Mouse (Mus musculus) activated CD4-positive, CD25-positive, alpha-beta regulatory T cell, adult 4 months (primary cell): ENCODE results near the gene Abr. TPM values are rescaled to one million over a fixed set of nuclear protein-coding genes. Genes with fewer than 3 reads are reported as not detected.

Experiments used
- ATAC-seq: one replicate; pipeline ENCODE4 v1.8.0; 2017
- polyA plus RNA-seq, 2 experiments: library from polyadenylated mRNA; unstranded; fragments of 100-300 nt; shearing (Covaris generic); gene quantifications; one replicate each; pipeline ENCODE4 v1.2.1; 2017

The Abr gene
- polyA plus RNA-seq, 2 experiments from 2014 or later: 14.4 to 14.8 TPM

- ATAC-seq: no peak
Measured at GRCm38 (mm10) chr11:76569436-76569835, 52.7 kb downstream of the Abr start.

DNA sequence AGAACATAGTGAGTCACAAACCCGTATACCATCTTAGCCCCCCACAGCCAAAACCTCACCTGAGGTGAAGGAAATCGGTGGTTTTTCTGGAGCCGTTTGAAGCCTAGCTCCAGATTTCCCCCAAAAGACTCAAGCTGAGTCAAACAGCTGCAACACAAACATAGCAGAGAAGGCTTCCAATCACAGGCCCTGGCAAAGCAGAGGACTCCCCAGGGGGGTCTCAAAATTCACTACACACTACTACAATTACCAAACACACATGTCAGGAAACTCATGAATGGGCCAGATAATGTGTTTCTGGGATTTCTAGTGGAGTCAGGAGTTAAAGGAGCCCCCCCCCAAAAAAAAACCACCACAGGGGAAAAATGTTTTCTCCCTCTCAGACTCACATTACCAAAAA is 56.0 kb downstream of the Abr start:
- ATAC-seq: no peak

GRCm38 (mm10) chr11:76562584-76562983 is 59.5 kb downstream of the Abr start:
- ATAC-seq: no peak

DNA sequence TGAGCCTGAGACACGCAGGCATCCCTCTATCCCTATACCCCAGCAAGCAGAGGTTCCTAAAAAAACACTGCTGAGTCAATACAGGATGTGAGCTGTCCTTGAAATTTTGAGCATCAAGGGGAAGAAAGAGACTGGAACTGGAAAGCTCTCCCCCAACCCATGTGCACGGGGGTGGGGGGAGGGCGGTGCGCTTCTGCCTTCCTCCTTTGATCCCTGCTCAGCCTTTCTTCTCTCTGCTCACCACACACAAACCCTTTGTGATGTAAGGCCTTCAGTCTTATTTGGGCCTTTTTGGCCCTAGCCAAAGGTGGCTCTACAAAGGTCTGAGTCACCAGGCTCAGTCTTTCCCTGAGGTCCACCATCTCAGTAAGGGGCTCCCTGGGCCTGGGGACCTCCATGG is 59.9 kb downstream of the Abr start:
- no peak for ATAC-seq

DNA sequence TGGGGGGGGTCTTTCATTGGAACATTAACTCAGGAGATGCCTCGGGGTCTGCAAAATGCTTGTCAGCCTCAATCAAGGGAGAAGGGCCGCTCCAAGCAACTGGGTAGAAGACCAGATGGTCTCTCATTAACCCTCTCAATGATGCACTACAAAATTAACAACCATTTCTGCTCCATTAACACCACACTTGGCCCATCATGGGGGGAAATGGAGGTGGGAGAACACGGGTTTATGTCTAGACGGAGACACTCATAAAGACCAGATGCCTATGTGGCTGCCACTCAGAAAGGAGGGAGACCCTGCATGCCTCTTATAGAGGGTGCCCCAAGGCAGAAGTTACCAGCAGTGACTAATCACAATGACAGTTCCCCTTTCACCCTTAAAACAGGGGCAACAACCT is 64.3 kb downstream of the Abr start:
- no peak for ATAC-seq

DNA sequence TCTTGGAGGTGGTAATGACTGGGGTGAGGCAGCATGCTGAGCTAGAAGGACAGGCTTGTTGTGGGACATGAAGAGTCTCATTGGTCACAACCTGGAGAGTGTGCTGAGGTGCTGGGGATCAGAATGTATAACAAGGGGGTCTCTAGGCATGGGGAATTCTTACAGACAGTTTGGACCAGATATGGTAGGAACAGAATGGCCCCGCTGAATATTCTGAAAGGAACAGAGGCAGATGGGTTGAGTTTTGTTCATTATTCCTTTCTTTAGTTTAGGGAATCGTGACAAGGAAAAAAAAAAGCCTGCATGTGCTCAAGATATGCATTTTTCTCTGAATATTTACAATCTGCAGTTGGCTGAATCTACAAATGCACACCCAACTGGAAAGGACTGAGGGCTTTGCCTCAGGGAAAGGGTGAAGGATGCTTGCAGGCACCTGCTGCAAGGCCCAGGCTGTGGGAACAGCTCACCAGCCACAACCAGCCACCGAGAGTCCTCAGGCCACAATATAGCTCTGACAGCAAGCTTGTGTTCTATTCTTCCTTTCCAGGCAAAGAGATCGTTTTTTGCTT is 73.9 kb downstream of the Abr start:
- ATAC-seq: no peak

DNA sequence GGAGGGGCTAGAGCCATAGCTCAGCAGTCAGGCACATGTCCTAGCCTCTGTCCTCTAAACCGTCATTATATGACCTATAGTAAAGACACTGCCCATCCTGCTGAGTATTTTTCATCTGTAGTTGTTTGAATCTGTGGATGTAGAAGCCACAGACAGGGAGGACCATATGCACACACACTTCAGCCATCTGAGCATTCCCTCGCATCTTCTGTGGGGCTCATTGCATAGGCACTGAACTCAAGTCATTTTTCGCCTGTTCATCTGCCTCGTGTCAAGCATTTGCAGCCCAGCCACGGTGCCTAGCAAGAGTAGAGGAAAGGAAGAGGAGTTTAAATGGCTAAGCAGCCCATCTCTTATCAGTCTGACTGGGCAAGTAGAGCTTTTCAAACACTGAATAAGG is 74.7 kb downstream of the Abr start:
- no peak for ATAC-seq

DNA sequence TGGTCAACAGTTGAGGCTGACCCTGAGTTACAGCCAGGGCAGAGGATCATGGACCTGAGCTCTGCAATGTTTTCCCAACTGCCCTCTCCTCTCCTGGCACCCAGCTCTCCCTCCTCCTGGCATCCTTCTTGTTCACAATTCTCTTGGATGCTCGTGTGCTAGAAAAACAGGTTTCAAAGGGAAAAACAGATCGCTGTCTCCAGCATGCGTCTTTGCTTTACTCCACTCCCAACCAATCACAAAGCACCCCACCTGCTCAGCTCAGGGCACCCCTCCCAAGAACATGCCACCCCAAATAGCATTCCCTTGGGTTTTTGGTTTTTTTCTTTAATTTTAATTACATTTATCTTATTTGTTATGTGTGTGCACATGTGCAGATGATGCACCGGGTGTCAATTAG is 75.7 kb downstream of the Abr start:
- ATAC-seq: no peak

GRCm38 (mm10) chr11:76543300-76543699 is 78.8 kb downstream of the Abr start:
- ATAC-seq: no peak

DNA sequence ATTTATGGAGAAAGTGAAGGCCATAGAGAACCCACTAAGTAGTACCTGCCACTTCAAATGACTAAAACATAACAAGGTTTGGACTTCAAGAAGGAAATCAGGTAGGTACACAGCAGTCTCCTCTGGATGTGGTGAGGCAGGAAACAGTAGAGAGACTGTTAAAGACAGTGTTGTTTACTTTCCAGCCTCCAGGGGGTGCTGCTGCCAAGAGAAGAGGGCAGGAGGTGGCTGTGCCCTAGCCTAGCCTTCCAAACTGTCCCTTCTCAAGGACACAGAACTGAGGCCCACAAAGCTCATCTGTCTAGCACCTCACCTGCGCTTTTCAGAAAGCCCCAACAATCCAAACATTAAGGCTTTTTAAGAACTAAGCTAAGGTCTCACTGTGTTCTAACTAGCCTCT is 81.1 kb downstream of the Abr start:
- ATAC-seq: no peak

GRCm38 (mm10) chr11:76537401-76537800 is 84.7 kb downstream of the Abr start:
- no peak for ATAC-seq

DNA sequence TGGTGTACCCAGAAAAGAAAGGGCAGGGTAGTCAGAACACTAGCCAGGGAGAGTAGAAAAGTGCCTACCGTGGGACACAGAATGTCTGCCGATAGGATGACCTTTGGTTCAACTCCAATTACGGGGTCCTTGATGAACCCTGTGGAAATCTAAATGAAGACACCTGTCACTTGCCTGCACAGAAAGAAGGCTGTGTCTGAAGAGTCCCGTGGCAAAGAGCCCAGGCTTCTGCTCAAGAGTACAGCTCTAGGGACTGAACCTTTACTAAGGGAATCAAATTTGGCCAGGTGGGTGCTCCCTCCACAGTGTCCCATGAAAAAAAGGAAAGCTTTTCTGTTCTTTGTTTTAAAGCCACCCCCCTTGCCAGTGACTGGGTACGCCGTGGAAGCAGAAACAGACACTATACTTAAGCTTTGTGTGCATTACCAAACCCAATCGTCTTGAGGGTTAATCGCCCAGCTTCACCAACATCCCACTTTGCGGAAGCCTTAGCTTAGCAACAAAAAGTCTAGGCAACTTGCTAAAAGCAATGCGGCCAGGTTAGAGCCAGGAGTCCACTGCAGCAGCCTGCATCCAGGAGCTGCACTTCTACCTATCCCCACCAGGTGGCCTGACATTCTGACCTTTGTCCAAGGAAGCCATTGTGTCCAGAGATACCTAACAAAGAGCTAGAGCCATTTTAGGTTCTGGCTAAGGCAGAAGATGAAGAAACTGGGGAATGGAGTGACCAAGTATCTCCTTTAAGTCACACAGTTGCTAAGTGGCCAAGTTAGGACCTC is 85.3 kb downstream of the Abr start:
- ATAC-seq: no peak

DNA sequence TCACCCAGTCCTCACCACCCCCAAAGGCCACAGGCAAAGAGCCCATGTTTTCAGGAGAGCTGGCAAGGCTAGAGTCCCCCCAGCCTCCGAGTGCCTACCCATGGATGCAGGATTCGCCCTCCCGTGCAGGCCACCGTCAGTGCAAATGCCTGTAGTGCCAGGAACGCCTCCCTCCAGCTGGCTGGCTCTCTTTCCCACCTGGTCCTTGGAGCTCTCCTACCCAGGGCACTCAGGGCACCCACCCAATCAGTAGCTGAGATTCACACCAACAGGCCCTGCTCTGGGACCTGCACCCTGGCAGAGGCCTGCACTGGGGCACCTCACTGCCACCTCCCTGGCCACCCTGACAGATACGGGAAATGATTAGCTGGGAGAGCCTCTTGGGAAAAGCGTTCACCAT is 90.1 kb downstream of the Abr start:
- no peak for ATAC-seq

- no peak for ATAC-seq
Measured at GRCm38 (mm10) chr11:76530966-76531678, 91.0 kb downstream of the Abr start.

DNA sequence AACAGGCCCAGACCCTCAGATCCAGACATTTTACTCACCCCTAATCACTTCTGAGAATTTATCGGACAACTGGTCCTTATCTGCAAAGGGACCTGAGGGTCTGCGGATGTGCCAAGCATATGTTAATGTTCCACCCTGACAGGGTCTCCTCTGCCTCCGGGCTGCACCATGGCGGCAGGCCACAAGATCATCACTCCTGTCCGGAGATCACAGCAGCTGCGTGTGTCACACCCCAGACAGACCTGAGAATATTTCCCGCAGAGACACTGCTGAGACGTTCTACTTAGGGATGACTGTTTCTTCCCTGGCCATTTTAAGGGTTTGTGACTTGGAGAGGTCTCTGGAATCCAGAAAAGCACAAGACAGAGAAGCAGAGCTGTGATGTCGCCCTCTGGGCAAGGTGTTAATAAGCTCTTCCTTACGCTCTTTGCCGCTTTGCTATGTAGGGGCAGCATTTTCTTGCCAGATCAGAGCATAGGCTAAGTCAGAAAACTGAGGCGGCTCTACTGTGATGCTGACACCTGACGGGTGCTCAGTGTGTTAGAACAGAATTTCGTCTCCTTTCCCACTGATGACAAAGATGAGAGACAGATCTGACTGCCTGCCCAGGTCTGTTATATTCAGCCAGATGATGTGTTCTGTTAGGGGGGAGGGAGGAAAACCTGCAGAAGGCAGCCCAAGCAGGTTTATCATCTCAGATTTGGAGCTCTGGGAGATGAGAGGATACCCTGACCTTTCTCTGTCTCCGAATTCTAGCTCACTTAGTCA is 91.8 kb downstream of the Abr start:
- ATAC-seq: no peak

- no peak for ATAC-seq
Measured at GRCm38 (mm10) chr11:76529352-76530141, 92.6 kb downstream of the Abr start.

DNA sequence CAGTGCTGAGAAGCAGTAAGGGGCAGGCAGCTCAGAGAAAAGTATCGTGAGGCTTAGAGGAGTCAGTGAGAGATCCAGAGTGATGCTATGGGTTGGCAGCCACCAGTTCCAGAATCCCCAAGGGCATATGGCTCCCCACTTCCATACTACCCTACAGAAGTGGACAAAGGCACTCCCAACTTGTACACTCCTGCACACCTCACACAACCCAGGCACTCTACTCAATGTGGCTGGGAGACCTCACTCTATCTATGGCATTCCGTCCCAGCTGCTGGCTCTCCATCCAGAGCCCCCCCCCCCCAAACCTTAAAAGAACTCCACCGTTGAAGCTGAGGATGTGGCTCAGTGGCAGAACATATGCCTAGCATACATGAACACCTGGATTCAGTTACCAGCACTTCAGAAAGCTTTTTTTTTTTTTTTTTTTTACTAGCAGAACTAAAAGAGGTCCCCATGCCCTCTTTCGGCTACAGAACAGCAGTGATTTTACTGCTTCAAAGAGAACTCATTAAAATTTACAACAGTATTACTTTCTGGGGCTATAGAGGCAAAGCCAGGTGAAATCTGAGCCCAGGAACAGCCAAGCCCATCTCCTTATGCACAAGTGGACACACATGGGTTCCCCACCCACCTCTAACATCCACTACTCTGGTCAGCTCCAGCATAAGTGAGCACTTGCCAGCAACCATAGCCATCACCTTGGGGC is 96.3 kb downstream of the Abr start:
- no peak for ATAC-seq

GRCm38 (mm10) chr11:76524947-76525346 is 97.2 kb downstream of the Abr start:
- no peak for ATAC-seq

GRCm38 (mm10) chr11:76523356-76523755 is 98.8 kb downstream of the Abr start:
- ATAC-seq: no peak

GRCm38 (mm10) chr11:76520889-76521288 is 101.2 kb downstream of the Abr start:
- no peak for ATAC-seq

- no peak for ATAC-seq
Measured at GRCm38 (mm10) chr11:76518613-76519012, 103.5 kb downstream of the Abr start.

GRCm38 (mm10) chr11:76518125-76518524 is 104.0 kb downstream of the Abr start:
- no peak for ATAC-seq
